Mouse (Mus musculus) heart, embryonic 13.5 days (tissue): Measurements from ENCODE around the gene 1700102P08Rik. TPM values are rescaled to one million over a fixed set of nuclear protein-coding genes. Genes with fewer than 3 reads are reported as not detected.

ENCODE experiments used
- ATAC-seq: fragments of 200-750 bp; cut with Nextera tagmentation; 2 replicates; pipeline ENCODE4 v1.8.0; 2017; ENCODE audit warnings: moderate TSS enrichment; ENCODE audit not compliant: insufficient number of reproducible peaks, low FRiP score, low TSS enrichment; ENCODE audit errors: extremely low read depth
- H3K27ac ChIP-seq: fragments of 300-500 bp; sonication (generic); replicated peaks from 2 replicates; pipeline ENCODE4 v1.5.1; 2015; ENCODE audit warnings: moderate library complexity, mild to moderate bottlenecking, inconsistent platforms
- H3K27me3 ChIP-seq: fragments of 300-500 bp; sonication (generic); replicated peaks from 2 replicates; pipeline ENCODE4 v1.6.1; 2015; ENCODE audit warnings: mild to moderate bottlenecking, inconsistent platforms
- H3K36me3 ChIP-seq: fragments of 300-500 bp; sonication (generic); 2 replicates; pipeline ENCODE4 v1.6.1; 2015; ENCODE audit warnings: mild to moderate bottlenecking, inconsistent platforms
- H3K4me1 ChIP-seq: fragments of 300-500 bp; sonication (generic); 2 replicates; pipeline ENCODE4 v1.6.1; 2015; ENCODE audit warnings: inconsistent platforms
- H3K4me2 ChIP-seq: fragments of 300-500 bp; sonication (generic); 2 replicates; pipeline ENCODE4 v1.6.1; 2015; ENCODE audit warnings: inconsistent platforms, mild to moderate bottlenecking, moderate library complexity
- H3K4me3 ChIP-seq: fragments of 300-500 bp; sonication (generic); 2 replicates; pipeline ENCODE4 v1.5.1; 2015; ENCODE audit warnings: moderate library complexity, mild to moderate bottlenecking, inconsistent platforms
- H3K9ac ChIP-seq: fragments of 300-500 bp; sonication (generic); 2 replicates; pipeline ENCODE4 v1.6.1; 2015; ENCODE audit warnings: inconsistent platforms, mild to moderate bottlenecking, moderate library complexity
- H3K9me3 ChIP-seq: fragments of 300-500 bp; sonication (generic); 2 replicates; pipeline ENCODE4 v1.6.1; 2016; ENCODE audit warnings: inconsistent platforms
- WGBS: fragments of 180-500 bp; shearing (Covaris S2); methylation state at CpG from one replicate; pipeline ENCODE4 v1.1.7; 2015; ENCODE audit warnings: mixed read lengths; 5-methylcytosine and 5-hydroxymethylcytosine counted together
- polyA plus RNA-seq: library from polyadenylated mRNA; unstranded; fragments of >200 nt; fragmentation: Nextera tagmentation; extraction: Ambion mirVana; gene quantifications from 2 replicates; pipeline ENCODE4 v1.2.1, GENCODE M21; 2015

Gene 1700102P08Rik
- polyA plus RNA-seq, 1 experiment from 2014 or later, result 0.21 TPM

GRCm38 (mm10) chr9:108381382-108381781, 11.2 kb upstream of the 1700102P08Rik start:
- no peak for ATAC-seq
- Histone ChIP-seq H3K4me3 (no peak overlapping the region), H3K4me2 (no peak overlapping the region), H3K36me3 (peaks cover 98% of the 10 kb centered on the region), H3K27me3 (no peaks in the 10 kb centered on the region), H3K4me1 (peaks cover 7% of the 10 kb centered on the region; the same call in 1 of the 2 replicates), H3K9me3 (no peaks in the 10 kb centered on the region), H3K9ac (no peak overlapping the region), H3K27ac (no peak overlapping the region)
- WGBS, result 94% methylated on average over 9 of the region's 9 CpGs

DNA sequence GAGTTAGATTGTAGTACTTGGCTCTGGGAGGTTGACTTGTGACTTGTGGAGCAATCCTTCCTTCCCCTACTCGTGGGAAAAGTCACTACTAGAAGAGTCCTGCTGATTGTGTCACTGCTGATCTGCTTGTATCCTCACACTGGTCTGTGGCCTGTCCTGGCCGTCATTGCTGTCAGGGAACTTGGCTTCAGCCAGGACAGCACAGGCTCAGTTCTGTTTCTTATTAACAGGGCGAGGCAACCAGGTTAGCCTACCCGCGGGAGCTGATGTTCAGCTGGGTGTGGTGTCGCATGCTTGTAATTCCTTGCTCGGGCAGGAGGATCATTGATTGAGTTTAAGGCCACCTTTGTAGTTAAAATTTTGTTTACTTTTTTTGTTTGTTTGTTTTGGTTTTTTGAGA, 7.6 kb upstream of the 1700102P08Rik start:
- Histone ChIP-seq H3K4me3 (no peak overlapping the region), H3K9me3 (no peaks in the 10 kb centered on the region), H3K36me3 (peaks cover 98% of the 10 kb centered on the region), H3K4me1 (no peaks in the 10 kb centered on the region), H3K4me2 (no peak overlapping the region), H3K27me3 (no peaks in the 10 kb centered on the region), H3K9ac (no peak overlapping the region), H3K27ac (no peak overlapping the region)
- 83% methylated on average over 7 of the region's 7 CpGs for WGBS
- ATAC-seq, result no peak

DNA sequence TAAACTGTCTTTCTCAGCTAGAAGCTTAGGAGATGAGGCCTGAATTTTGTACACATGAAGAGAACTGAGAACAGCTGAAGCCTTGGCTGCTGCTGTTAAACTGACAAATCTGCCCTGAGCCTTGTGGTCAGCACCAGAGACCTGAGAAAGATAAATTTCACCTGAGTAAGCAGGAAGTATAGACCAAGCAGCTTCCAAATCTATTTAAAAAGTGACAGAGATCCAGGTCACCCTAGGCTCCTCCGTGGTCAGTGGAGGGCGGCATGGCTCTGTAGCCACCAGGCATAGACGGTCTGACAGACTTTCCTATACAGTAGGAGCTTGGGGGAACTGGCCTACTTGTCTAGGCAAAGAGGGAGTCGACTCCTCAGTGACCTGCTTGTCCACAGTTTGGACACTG, 5.8 kb upstream of the 1700102P08Rik start:
- Histone ChIP-seq H3K4me3 (no peak overlapping the region), H3K4me2 (no peak overlapping the region), H3K36me3 (peaks cover 99% of the 10 kb centered on the region), H3K4me1 (no peaks in the 10 kb centered on the region), H3K27me3 (no peaks in the 10 kb centered on the region), H3K9ac (no peak overlapping the region), H3K9me3 (no peaks in the 10 kb centered on the region), H3K27ac (no peak overlapping the region)
- ATAC-seq, result no peak
- 78% methylated on average over 4 of the region's 4 CpGs for WGBS

DNA sequence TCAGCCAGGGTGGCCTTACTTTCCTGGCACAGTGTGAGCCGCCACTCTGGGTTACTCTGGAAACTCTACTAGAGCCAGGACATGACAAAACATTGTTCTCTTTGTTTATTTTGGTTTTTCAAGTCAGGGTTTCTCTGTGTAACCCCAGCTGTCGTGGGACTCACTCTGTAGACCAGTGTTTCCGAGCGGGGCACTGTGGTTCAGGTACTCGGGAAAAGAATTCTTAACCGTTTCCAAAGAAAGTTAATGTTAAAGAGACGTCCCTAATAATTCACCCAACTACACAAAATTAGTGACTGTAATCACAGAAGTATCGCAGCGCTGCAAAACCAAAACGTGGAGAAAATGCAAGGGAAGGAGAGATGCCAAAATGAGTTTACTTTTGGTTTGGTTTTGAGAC, 4.0 kb upstream of the 1700102P08Rik start:
- Histone ChIP-seq H3K36me3 (peaks cover 99% of the 10 kb centered on the region), H3K27ac (no peak overlapping the region), H3K9me3 (no peaks in the 10 kb centered on the region), H3K27me3 (no peaks in the 10 kb centered on the region), H3K4me3 (no peak overlapping the region), H3K4me1 (no peaks in the 10 kb centered on the region), H3K9ac (no peak overlapping the region), H3K4me2 (no peak overlapping the region)
- no peak for ATAC-seq
- 82% methylated on average over 10 of the region's 10 CpGs for WGBS

DNA sequence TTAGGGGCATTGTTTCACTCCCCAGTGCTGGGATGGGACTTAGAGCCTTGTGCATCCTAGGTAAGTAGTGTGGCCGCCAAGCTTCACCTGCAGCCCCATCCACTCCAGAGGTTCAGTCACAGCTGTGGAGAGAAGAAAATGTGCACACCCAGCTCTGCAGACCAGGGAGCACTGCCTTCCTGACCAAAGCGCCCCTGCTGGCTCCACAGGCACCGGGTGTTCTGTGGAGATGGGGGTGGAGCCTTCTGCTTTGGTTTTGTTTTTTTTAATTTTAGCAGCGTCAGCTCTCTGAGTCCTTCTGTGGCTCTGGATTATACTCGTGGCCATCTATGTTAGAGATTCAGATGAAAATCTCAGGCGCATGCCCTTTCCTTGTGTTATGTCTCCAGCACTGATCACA, 3.4 kb upstream of the 1700102P08Rik start:
- 79% methylated on average over 6 of the region's 6 CpGs for WGBS
- H3K27me3 ChIP-seq, result no peaks in the 10 kb centered on the region
- H3K27ac ChIP-seq, result no peak overlapping the region
- no peak overlapping the region for H3K9ac ChIP-seq
- H3K4me2 ChIP-seq, result no peak overlapping the region
- H3K36me3 ChIP-seq, result peaks cover 99% of the 10 kb centered on the region
- no peak overlapping the region for H3K4me3 ChIP-seq
- no peak for ATAC-seq
- no peaks in the 10 kb centered on the region for H3K9me3 ChIP-seq
- no peaks in the 10 kb centered on the region for H3K4me1 ChIP-seq

- 90% methylated on average over 6 of the region's 6 CpGs for WGBS
- H3K4me2 ChIP-seq, result no peak overlapping the region
- H3K27me3 ChIP-seq, result no peaks in the 10 kb centered on the region
- H3K9ac ChIP-seq, result no peak overlapping the region
- H3K27ac ChIP-seq, result no peak overlapping the region
- H3K9me3 ChIP-seq, result no peaks in the 10 kb centered on the region
- no peak overlapping the region for H3K4me3 ChIP-seq
- H3K4me1 ChIP-seq, result no peaks in the 10 kb centered on the region
- no peak for ATAC-seq
- H3K36me3 ChIP-seq, result peaks cover 57% of the 10 kb centered on the region
Observed at GRCm38 (mm10) chr9:108394191-108394590, 1.6 kb downstream of the 1700102P08Rik start.

DNA sequence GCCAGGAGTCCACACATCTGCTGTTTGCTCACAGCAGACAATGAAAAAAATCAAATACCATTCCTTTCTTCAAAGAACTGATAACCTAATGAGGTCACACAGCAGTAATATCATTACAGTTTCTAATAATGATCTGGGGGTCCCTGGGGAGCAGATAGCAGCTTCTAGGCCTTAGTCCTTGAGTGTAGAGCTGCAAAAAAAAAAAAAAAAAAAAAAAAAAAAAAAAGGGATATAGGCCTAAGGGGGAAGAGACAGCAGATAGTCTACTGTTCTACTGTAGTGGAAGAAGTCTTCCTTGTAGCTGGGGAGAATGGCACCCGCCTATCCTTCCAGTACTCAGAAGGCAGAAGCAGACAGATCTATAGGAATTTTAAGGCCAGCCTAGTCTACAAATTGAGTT, 2.8 kb downstream of the 1700102P08Rik start:
- Histone ChIP-seq H3K27ac (no peak overlapping the region), H3K4me1 (no peaks in the 10 kb centered on the region), H3K4me2 (no peak overlapping the region), H3K27me3 (no peaks in the 10 kb centered on the region), H3K9me3 (no peaks in the 10 kb centered on the region), H3K36me3 (peaks cover 45% of the 10 kb centered on the region), H3K4me3 (no peak overlapping the region), H3K9ac (no peak overlapping the region)
- no peak for ATAC-seq
- 83% methylated on average over 1 of the region's 1 CpGs for WGBS

DNA sequence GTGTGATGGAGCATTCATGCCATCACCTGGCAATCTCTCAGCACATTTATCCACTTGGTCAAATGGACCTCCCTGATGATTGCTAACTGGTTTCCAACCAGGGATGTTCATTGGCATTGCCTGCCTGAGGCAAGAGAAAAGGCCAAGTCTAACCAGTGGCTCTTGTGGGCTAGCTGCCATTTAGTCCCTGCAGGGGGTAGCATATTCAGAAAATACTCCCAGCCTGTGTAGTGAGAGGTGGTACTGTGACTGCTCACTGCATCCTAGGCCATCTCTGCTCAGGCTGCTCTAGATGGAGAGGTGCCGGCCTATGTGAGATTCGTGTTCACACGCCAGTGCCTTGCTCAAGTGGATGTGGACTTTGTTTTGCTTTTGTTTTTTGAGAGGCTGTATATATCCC, 5.7 kb downstream of the 1700102P08Rik start:
- no peak overlapping the region for H3K4me2 ChIP-seq
- no peak overlapping the region for H3K9ac ChIP-seq
- peaks cover 9% of the 10 kb centered on the region for H3K4me1 ChIP-seq
- H3K36me3 ChIP-seq, result peaks cover 16% of the 10 kb centered on the region
- no peak for ATAC-seq
- H3K9me3 ChIP-seq, result no peaks in the 10 kb centered on the region
- H3K27me3 ChIP-seq, result no peaks in the 10 kb centered on the region
- H3K27ac ChIP-seq, result no peak overlapping the region
- 82% methylated on average over 3 of the region's 3 CpGs for WGBS
- no peak overlapping the region for H3K4me3 ChIP-seq

DNA sequence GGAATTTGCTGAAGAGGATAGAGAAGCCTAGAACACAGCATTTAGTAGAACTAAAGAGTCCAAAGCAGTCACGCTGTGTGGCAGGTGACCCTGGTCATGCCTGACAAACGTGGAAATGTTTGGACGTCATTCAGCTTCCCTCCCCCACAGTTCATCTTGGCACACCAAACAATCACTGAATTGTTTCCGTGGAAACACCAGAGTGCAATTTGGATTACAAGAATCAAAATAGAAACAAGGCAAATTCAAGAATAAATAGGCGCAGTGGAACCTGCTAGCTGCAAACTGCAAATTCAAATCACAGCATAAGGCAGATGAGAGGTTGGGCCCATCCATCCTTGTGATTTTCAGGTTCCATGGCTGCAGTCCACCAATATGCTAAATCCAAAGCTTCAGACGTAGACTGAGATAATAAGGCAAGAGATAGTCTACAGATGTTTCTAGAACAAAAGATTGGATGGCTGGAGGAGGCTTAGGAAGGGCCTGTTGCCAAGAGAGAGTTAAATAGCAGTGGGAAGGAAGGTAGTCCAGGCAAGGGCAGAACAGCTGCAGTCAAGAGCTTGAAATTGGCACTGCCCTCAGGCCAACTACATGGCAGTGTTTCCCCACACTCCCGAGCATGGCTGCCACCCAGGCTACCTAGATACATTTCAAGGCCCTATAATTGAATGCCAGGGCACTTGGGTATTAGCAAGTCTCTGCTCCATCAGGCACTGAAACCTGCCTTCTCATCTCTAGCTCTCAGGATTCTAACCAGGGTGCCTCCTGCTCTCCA, 8.8 kb downstream of the 1700102P08Rik start:
- H3K9me3 ChIP-seq, result no peaks in the 10 kb centered on the region
- ATAC-seq, result no peak
- 58% methylated on average over 7 of the region's 7 CpGs for WGBS

GRCm38 (mm10) chr9:108403081-108403480, 10.5 kb downstream of the 1700102P08Rik start:
- no peak overlapping the region for H3K9ac ChIP-seq
- no peaks in the 10 kb centered on the region for H3K9me3 ChIP-seq
- 81% methylated on average over 4 of the region's 4 CpGs for WGBS
- no peak overlapping the region for H3K27ac ChIP-seq
- H3K27me3 ChIP-seq, result no peaks in the 10 kb centered on the region
- no peak overlapping the region for H3K4me2 ChIP-seq
- H3K36me3 ChIP-seq, result no peaks in the 10 kb centered on the region
- peaks cover 9% of the 10 kb centered on the region for H3K4me1 ChIP-seq
- ATAC-seq, result no peak
- no peak overlapping the region for H3K4me3 ChIP-seq

More for the DNA sequence above, 8.8 kb downstream of the 1700102P08Rik start:
- 0 out of 2 replicates have a peak overlapping the region, but pooled peaks have one; percentile 8 for H3K27ac ChIP-seq
- H3K4me3 ChIP-seq, result no peak overlapping the region
- H3K9ac ChIP-seq, result no peak overlapping the region
- peaks cover 9% of the 10 kb centered on the region for H3K4me1 ChIP-seq
- H3K36me3 ChIP-seq, result no peaks in the 10 kb centered on the region
- no peak overlapping the region for H3K4me2 ChIP-seq
- H3K27me3 ChIP-seq, result no peaks in the 10 kb centered on the region

DNA sequence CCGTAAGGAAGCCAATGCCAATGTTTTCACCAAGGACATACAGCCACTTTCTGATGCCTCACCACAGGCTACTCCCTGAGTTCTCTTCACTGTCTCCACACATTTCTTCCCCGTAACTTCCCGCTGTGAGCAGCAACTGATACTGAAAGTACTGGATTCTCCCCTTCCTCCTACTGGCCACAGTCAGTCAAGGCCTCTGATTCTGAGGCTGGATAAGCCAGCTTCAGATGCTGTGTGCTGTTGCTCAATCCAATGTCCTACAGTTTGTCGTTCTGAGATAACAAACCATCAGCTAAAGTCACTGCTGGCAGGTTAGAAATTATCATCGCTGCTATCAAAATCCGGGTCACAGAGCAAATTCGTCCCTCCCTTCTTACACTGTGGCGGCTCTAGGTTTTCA, 11.8 kb downstream of the 1700102P08Rik start:
- ATAC-seq, result no peak
- Histone ChIP-seq H3K27ac (no peak overlapping the region), H3K9me3 (no peaks in the 10 kb centered on the region), H3K9ac (no peak overlapping the region), H3K27me3 (no peaks in the 10 kb centered on the region), H3K36me3 (no peaks in the 10 kb centered on the region), H3K4me1 (peaks cover 13% of the 10 kb centered on the region), H3K4me2 (no peak overlapping the region), H3K4me3 (no peak overlapping the region)
- WGBS, result 59% methylated on average over 8 of the region's 8 CpGs

- Histone ChIP-seq H3K4me3 (no peak overlapping the region), H3K27me3 (no peaks in the 10 kb centered on the region), H3K4me2 (no peak overlapping the region), H3K36me3 (no peaks in the 10 kb centered on the region), H3K9me3 (no peaks in the 10 kb centered on the region), H3K27ac (0 out of 2 replicates have a peak overlapping the region, but pooled peaks have one; percentile 12), H3K9ac (0 out of 2 replicates have a peak overlapping the region, but pooled peaks have one; percentile 37), H3K4me1 (0 out of 2 replicates have a peak, but pooled peaks cover 7% of the 10 kb centered on the region)
- WGBS, result 72% methylated on average over 4 of the region's 4 CpGs
- ATAC-seq, result no peak
Observed at GRCm38 (mm10) chr9:108409535-108409934, 16.9 kb downstream of the 1700102P08Rik start.
